Mouse (Mus musculus): ENCODE measurements around the gene St6galnac3. TPM values are rescaled to one million over a fixed set of nuclear protein-coding genes. Genes with fewer than 3 reads are reported as not detected.

St6galnac3 gene
- polyA plus RNA-seq, 1 experiment, result 15.6 TPM

- TF ChIP-seq POLR2A (IDR thresholded peaks at IDR 0.05; ENCODE audit: borderline replicate concordance, extremely low read depth, insufficient read depth, insufficient read length, poor library complexity, severe bottlenecking) (no peak), CTCF (IDR thresholded peaks at IDR 0.05; ENCODE audit: borderline replicate concordance, extremely low read depth, insufficient read depth, insufficient read length) (no peak)
- DNase-seq (ENCODE audit: low read depth), result no peak
Observed at GRCm38 (mm10) chr3:153267397-153267796, 457.6 kb downstream of the St6galnac3 start.

DNA sequence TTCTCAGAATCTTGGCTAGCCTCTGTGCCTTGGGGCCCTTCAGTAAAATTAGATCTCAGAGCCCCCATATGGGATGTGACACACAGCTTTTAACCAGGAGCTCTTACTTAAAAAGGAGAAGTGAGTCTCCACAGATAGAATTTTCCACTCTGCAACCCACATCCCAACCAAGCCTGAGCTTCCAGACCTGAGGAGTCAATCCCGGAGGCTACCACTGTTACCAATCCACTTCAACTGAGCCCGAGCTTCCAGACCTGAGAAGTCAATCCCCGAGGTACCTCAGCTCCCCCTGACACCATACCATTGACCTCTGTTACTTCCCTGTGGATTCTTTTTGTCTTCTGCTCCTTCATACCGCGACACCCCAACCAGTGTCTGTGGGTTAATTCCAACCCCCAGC lies 463.0 kb downstream of the St6galnac3 start:
- no peak for DNase-seq (ENCODE audit: low read depth)
- TF ChIP-seq CTCF (IDR thresholded peaks at IDR 0.05; ENCODE audit: borderline replicate concordance, extremely low read depth, insufficient read depth, insufficient read length) (no peak), POLR2A (IDR thresholded peaks at IDR 0.05; ENCODE audit: borderline replicate concordance, extremely low read depth, insufficient read depth, insufficient read length, poor library complexity, severe bottlenecking) (no peak)

- TF ChIP-seq POLR2A (IDR thresholded peaks at IDR 0.05; ENCODE audit: borderline replicate concordance, extremely low read depth, insufficient read depth, insufficient read length, poor library complexity, severe bottlenecking) (no peak), CTCF (IDR thresholded peaks at IDR 0.05; ENCODE audit: borderline replicate concordance, extremely low read depth, insufficient read depth, insufficient read length) (no peak)
Observed at GRCm38 (mm10) chr3:153260225-153260933, 464.6 kb downstream of the St6galnac3 start.

GRCm38 (mm10) chr3:153255910-153256309 lies 469.1 kb downstream of the St6galnac3 start:
- no peak for DNase-seq (ENCODE audit: low read depth)
- TF ChIP-seq POLR2A (IDR thresholded peaks at IDR 0.05; ENCODE audit: borderline replicate concordance, extremely low read depth, insufficient read depth, insufficient read length, poor library complexity, severe bottlenecking) (no peak), CTCF (IDR thresholded peaks at IDR 0.05; ENCODE audit: borderline replicate concordance, extremely low read depth, insufficient read depth, insufficient read length) (no peak)

More at GRCm38 (mm10) chr3:153260225-153260933, 464.6 kb downstream of the St6galnac3 start:
- no peak for DNase-seq (ENCODE audit: low read depth)

DNA sequence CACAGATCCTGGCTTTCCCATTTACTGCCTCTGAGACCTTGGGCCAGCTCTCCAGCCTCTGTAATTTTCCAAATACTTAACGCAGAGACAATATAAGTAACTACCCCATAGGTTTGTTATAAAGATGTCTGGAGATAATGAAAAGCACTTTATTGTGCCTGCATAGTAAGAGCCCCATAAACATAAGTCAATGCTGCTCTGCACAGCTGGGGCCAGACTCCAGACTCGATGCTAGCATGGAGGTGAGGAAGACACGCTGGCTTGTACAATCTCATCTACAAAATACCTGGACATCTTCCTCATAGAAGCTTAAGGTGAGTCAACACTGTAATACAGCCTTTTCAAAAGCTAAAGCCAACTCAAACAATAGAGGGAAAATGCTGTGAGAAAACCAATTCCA lies 473.3 kb downstream of the St6galnac3 start:
- TF ChIP-seq CTCF (IDR thresholded peaks at IDR 0.05; ENCODE audit: borderline replicate concordance, extremely low read depth, insufficient read depth, insufficient read length) (no peak), POLR2A (IDR thresholded peaks at IDR 0.05; ENCODE audit: borderline replicate concordance, extremely low read depth, insufficient read depth, insufficient read length, poor library complexity, severe bottlenecking) (no peak)
- DNase-seq (ENCODE audit: low read depth), result no peak

DNA sequence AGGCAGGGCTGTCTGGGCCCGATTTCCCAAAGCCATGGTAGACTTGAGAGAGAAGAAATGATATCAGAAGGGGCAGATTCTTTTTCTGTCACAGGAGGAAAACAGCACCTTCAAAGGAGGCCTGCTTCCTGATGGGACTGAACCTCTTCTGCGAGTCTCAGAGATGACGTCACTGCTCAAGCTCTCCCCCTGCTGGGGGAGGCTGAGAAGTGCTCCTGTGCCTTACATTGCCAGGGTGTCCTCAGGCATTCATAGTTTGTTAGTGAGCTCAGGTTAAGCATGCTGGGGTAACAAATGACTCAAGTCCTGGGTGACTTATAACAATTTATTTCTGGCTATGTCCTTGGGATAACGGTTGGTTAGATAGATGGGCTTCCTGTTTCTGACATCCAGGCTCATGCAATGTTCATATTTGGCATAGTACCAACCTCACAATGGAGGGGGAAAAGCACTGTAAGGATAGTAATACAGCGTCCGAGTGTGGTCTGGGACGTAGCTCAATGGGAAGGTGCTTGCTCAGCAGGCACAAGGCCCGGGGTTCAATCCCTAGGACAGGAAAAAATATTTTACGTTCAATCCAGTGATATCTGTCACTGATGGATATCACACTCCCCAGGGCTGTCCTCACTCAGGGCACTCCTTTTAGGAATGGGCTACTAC lies 474.2 kb downstream of the St6galnac3 start:
- peak; percentile 85 for DNase-seq (ENCODE audit: low read depth)
- TF ChIP-seq POLR2A (IDR thresholded peaks at IDR 0.05; ENCODE audit: borderline replicate concordance, extremely low read depth, insufficient read depth, insufficient read length, poor library complexity, severe bottlenecking), result no peak
- peak; percentile 89 for TF ChIP-seq CTCF (IDR thresholded peaks at IDR 0.05; ENCODE audit: borderline replicate concordance, extremely low read depth, insufficient read depth, insufficient read length)

- TF ChIP-seq CTCF (IDR thresholded peaks at IDR 0.05; ENCODE audit: borderline replicate concordance, extremely low read depth, insufficient read depth, insufficient read length) (no peak), POLR2A (IDR thresholded peaks at IDR 0.05; ENCODE audit: borderline replicate concordance, extremely low read depth, insufficient read depth, insufficient read length, poor library complexity, severe bottlenecking) (no peak)
- DNase-seq (ENCODE audit: low read depth), result no peak
Observed at GRCm38 (mm10) chr3:153248866-153249265, 476.1 kb downstream of the St6galnac3 start.

GRCm38 (mm10) chr3:153248029-153248428 lies 476.9 kb downstream of the St6galnac3 start:
- DNase-seq (ENCODE audit: low read depth), result no peak
- TF ChIP-seq CTCF (IDR thresholded peaks at IDR 0.05; ENCODE audit: borderline replicate concordance, extremely low read depth, insufficient read depth, insufficient read length) (peak; percentile 46; the same call in 1 of the 2 replicates), POLR2A (IDR thresholded peaks at IDR 0.05; ENCODE audit: borderline replicate concordance, extremely low read depth, insufficient read depth, insufficient read length, poor library complexity, severe bottlenecking) (no peak)

GRCm38 (mm10) chr3:153242524-153242923 lies 482.4 kb downstream of the St6galnac3 start:
- TF ChIP-seq CTCF (IDR thresholded peaks at IDR 0.05; ENCODE audit: borderline replicate concordance, extremely low read depth, insufficient read depth, insufficient read length) (no peak), POLR2A (IDR thresholded peaks at IDR 0.05; ENCODE audit: borderline replicate concordance, extremely low read depth, insufficient read depth, insufficient read length, poor library complexity, severe bottlenecking) (no peak)
- DNase-seq (ENCODE audit: low read depth), result no peak

- DNase-seq (ENCODE audit: low read depth), result no peak
- TF ChIP-seq CTCF (IDR thresholded peaks at IDR 0.05; ENCODE audit: borderline replicate concordance, extremely low read depth, insufficient read depth, insufficient read length), result no peak
Observed at GRCm38 (mm10) chr3:153241134-153241533, 483.8 kb downstream of the St6galnac3 start.

- TF ChIP-seq POLR2A (IDR thresholded peaks at IDR 0.05; ENCODE audit: borderline replicate concordance, extremely low read depth, insufficient read depth, insufficient read length, poor library complexity, severe bottlenecking) (no peak), CTCF (IDR thresholded peaks at IDR 0.05; ENCODE audit: borderline replicate concordance, extremely low read depth, insufficient read depth, insufficient read length) (no peak)
- DNase-seq (ENCODE audit: low read depth), result no peak
Observed at GRCm38 (mm10) chr3:153240366-153240765, 484.6 kb downstream of the St6galnac3 start.

- DNase-seq (ENCODE audit: low read depth), result peak; percentile 39
- TF ChIP-seq CTCF (IDR thresholded peaks at IDR 0.05; ENCODE audit: borderline replicate concordance, extremely low read depth, insufficient read depth, insufficient read length) (no peak), POLR2A (IDR thresholded peaks at IDR 0.05; ENCODE audit: borderline replicate concordance, extremely low read depth, insufficient read depth, insufficient read length, poor library complexity, severe bottlenecking) (no peak)
Observed at GRCm38 (mm10) chr3:153238381-153238780, 486.6 kb downstream of the St6galnac3 start.
